Mouse (Mus musculus) liver, adult (tissue): ENCODE measurements at regions not wholly inside any gene's neighbourhood (a gene's known extent, or its start where the extent isn't known, plus 50 kb on each side); places are given as distances from the start of the nearest gene placed in this dataset.

Experiments used
- GATA4 ChIP-seq: IDR thresholded peaks from 2 replicates; pipeline ENCODE4 v1.6.1; 2014; ENCODE audit warnings: mild to moderate bottlenecking, low read length; ENCODE audit not compliant: insufficient replicate concordance

DNA sequence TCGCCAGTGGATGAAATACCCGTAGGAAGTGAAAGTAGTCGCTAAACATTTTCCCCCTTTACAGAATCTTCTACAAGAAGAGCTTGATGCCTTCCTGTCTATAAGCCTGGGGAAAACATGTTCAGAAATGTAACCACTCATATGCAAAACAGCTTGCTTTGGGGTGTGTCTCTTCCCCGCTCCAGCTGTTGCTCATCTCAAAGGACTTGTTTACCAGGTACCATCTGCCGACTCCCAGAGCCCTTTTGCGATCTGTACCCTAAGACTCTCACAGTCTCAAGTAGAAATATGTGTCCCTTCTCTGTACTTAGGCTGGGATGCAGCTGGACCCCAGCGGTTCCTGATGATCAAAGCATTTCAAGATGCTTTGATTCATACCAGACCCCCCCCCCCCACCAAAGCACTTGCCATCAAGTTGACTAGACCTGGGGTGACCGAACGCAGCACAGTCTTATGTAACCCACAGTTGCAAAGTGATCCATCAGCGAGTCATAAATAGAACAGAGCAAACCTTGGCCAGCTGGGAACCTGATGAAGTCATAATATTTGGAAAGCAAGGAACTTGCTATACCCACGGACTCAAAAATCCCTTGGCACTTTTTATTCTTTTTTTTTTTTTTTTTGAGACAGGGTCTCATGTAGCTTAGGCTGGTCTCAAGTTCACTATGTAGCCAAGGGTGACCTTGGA lies 119.4 kb upstream of the Plpp4 start:
- no peak for TF ChIP-seq GATA4

DNA sequence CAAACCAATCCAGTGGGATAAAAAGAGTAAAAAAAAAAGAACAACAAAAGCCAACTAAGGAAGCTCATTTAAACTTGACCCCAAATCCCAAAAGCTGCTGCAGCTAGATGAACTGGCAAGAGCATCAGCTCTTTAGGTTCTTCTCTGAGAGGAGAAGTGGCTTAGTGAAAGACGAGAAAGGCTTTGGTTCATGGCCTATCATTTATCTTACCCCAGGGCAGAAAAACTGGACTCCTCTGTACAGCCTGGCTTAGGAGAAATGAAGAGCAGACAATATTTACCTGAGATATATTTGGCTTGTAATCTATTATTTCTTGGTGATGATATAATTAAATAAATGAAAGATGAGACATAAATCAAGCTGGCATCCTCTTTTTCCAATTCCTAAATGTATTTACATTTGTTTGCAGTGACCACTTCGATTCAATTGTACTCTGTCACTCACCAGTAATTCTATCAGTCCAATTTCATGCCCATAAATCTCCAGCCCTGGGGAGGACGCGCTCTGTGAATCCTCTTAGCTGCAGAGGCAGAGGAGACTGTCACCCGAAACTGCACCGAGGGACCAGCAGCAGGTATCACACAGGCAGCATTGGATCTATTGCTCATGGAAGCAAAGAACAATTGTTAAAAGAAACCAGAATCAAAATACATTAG lies 114.8 kb upstream of the Plpp4 start:
- no peak for TF ChIP-seq GATA4

DNA sequence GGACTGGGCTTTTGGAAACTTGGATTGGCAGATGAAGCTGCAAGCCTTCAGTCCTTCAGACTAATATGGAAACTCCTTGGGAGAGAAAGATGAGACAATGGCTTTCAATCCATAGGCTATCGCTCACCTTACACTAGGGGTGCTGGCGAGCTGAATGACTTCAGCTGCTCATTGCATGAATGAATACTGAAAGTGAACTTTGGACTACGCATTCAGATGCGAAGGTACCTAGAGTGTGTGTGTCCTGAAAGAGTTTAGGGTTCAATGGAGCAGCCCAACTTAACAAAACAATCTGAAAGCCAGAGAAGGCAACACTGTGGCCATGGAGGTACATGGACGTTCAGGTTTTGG lies 114.3 kb upstream of the Plpp4 start:
- TF ChIP-seq GATA4: no peak

DNA sequence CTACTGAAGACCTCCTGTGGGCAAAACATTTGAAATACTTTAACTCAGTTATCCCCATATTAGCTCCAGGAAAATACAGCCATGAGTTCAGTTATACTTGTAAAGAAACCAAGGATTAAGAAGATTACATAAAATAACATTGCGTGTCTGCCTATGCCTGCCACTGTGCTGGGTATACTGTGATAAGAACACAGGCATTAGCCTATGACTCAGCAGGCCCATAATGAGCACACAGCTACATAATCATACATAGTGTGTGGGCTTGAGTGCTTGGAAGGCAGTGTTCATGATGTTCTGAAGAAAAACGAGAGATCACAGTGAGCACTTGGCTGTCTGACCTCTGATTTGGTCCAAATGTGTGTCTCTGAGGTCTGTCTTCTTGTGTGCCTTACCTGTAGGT lies 101.3 kb upstream of the Plpp4 start:
- no peak for TF ChIP-seq GATA4

DNA sequence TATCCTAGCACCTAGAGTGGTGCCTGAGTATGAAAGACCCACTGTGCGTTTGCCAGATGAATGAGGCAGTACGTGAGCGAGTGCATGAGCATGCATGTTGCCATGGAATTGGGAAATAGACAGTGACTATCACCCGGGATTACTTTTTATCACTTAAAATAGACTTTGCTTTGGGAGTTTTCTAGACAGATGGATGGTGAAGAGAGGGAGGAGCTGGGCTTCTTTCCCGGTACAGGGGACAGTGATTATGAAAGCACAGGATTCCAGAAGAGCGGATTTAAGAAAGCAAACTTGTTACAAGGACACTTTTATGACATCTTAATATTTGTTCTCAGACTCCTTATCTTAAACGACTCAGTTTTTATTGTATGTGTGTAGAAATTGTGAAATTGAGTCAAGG lies 86.9 kb upstream of the Plpp4 start:
- TF ChIP-seq GATA4: no peak

DNA sequence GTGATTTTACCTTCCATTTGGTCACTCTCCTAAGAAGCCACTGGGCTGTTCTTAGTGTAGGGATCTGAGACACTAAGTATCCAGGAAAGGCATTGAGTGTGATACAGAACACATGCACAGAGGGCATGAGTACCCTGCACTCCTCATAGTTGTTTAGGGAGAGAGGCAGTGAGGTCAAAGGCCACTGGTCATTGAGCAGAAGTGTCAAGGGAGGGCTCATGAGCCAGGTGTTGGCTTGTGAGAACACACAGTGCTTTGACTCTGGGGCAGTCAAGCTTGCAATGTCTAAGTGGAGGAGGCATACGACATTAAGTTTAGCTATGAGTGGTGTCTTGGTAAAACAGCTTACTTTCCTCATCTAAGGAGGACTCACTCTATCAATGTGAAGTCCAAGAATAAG lies 65.9 kb upstream of the Plpp4 start:
- no peak for TF ChIP-seq GATA4

DNA sequence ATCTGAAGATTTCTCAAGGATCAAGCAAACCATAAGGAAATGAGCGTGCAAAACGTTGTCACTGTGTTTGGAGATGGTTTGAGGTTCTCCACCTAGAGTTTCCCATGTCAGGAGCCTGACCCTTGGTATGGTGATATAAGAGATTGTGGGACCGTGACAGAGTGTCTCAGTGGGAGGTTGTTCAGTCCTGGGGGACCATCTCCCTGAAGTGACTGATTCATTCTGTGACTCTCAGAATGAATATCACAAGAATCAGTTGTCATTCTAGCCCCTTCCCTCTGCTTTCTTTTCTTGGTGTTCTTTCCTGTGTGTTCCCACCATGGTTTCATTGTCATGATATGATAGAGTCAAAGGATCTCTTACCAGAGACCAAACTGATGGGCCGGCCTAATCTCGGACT lies 49.8 kb upstream of the Plpp4 start:
- TF ChIP-seq GATA4: no peak
